Mouse (Mus musculus): ENCODE data around the gene Asphd1.

GRCm38 (mm10) chr7:126961095-126961494 lies 11.7 kb upstream of the Asphd1 start:
- TF ChIP-seq CTCF (IDR thresholded peaks at IDR 0.05; ENCODE audit: control insufficient read depth, insufficient read depth, insufficient replicate concordance, low read depth, low read length) = no peak
- TF ChIP-seq POLR2A (IDR thresholded peaks at IDR 0.05; ENCODE audit: control insufficient read depth, low read depth, low read length) = no peak
